Mouse (Mus musculus) urinary bladder, adult 18-20 months (tissue): ENCODE data around the gene Arpp19.

Source experiments
- DNase-seq, 2 experiments: peaks; one replicate each; pipeline ENCODE4 v3.0.0; 2022; ENCODE audit warnings: low spot score in 2 of 2, mixed read lengths in 2 of 2

Gene Arpp19

DNA sequence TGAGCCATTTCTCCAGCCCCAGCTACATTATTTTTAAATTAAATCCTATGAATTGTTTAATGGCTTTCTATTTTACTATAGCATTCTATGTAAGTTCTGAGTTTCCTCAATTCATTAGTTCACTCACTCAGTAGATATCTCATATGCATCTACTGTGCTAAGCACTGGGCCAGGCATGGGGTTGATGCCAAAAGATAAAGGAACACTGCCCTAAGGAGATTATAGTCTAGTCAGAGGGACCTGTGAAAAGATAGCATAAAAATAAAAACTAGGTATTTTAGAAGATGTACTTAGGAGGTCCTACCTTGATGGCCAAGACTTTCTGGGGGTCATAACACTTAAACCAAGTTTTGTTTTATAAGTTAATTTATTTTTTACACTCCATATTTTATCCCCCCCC is 64.7 kb downstream of the Arpp19 start:
- no peak for DNase-seq
